Mouse (Mus musculus) megakaryocyte, embryonic 14.5 days (primary cell): ENCODE measurements around the gene Wnt16. TPM values are rescaled to one million over a fixed set of nuclear protein-coding genes. Genes with fewer than 3 reads are reported as not detected.

Experiments
- H3K27me3 ChIP-seq: replicated peaks from 2 replicates; pipeline ENCODE3; 2012; ENCODE audit warnings: inconsistent platforms
- H3K36me3 ChIP-seq: replicated peaks from 2 replicates; pipeline ENCODE3; 2012; ENCODE audit warnings: low read length, inconsistent platforms, mixed read lengths
- H3K4me1 ChIP-seq: 2 replicates; pipeline ENCODE4 v1.6.1; 2012; ENCODE audit warnings: inconsistent platforms
- H3K4me3 ChIP-seq: replicated peaks from 2 replicates; pipeline ENCODE3; 2012; ENCODE audit warnings: moderate library complexity, mild to moderate bottlenecking, inconsistent platforms
- H3K9me3 ChIP-seq: 2 replicates; pipeline ENCODE4 v1.6.1; 2012; ENCODE audit warnings: inconsistent platforms
- FLI1 ChIP-seq: IDR thresholded peaks from 2 replicates; pipeline ENCODE4 v1.6.1; 2012; ENCODE audit warnings: low read length, inconsistent platforms, mixed read lengths
- GATA1 ChIP-seq: IDR thresholded peaks from 3 replicates; pipeline ENCODE4 v1.6.1; 2012; ENCODE audit warnings: mixed read lengths, low read length, inconsistent platforms, borderline replicate concordance
- polyA plus RNA-seq: library from polyadenylated mRNA; stranded (reverse); fragments of >175 nt; gene quantifications from 2 replicates; pipeline ENCODE4 v1.2.3, GENCODE M21; 2012; ENCODE audit warnings: low replicate concordance; ENCODE audit not compliant: insufficient read depth

Gene Wnt16
- polyA plus RNA-seq, 1 experiment = 0.20 TPM

GRCm38 (mm10) chr6:22343706-22344105, 55.7 kb downstream of the Wnt16 start:
- no peak for TF ChIP-seq FLI1
- Histone ChIP-seq H3K9me3 (no peaks in the 10 kb centered on the region), H3K4me1 (peaks cover 86% of the 10 kb centered on the region), H3K27me3 (no peaks in the 10 kb centered on the region), H3K36me3 (peaks cover 35% of the 10 kb centered on the region), H3K4me3 (no peak overlapping the region)

GRCm38 (mm10) chr6:22344443-22344842, 56.4 kb downstream of the Wnt16 start:
- H3K36me3 ChIP-seq = peaks cover 29% of the 10 kb centered on the region
- TF ChIP-seq FLI1 = no peak
- TF ChIP-seq GATA1 = no peak
- H3K9me3 ChIP-seq = no peaks in the 10 kb centered on the region
- H3K4me3 ChIP-seq = peak overlapping the region; percentile 42
- no peaks in the 10 kb centered on the region for H3K27me3 ChIP-seq
- H3K4me1 ChIP-seq = peaks cover 91% of the 10 kb centered on the region

- Histone ChIP-seq H3K36me3 (peaks cover 5% of the 10 kb centered on the region), H3K9me3 (no peaks in the 10 kb centered on the region), H3K4me3 (peak overlapping the region; percentile 85), H3K4me1 (peaks cover 95% of the 10 kb centered on the region), H3K27me3 (no peaks in the 10 kb centered on the region)
- TF ChIP-seq GATA1 (no peak), FLI1 (no peak)
Measured at GRCm38 (mm10) chr6:22347132-22347902, 59.3 kb downstream of the Wnt16 start.

Other genes starting within 250 kb of the Wnt16 start
- 5.6 and 13.5 TPM in 2 replicates for gene Fam3c, start 68.0 kb downstream of the Wnt16 start, polyA plus RNA-seq